Mouse (Mus musculus) midbrain, embryonic 13.5 days (tissue): ENCODE measurements around the gene Noxred1. TPM values are rescaled to one million over a fixed set of nuclear protein-coding genes. Genes with fewer than 3 reads are reported as not detected.

Experiments
- ATAC-seq: fragments of 200-750 bp; cut with Nextera tagmentation; 2 replicates; pipeline ENCODE4 v1.8.0; 2017; ENCODE audit warnings: mild to moderate bottlenecking, moderate TSS enrichment, moderate library complexity
- H3K27ac ChIP-seq: fragments of 300-500 bp; sonication (generic); 2 replicates; pipeline ENCODE4 v1.5.1; 2015; ENCODE audit warnings: inconsistent platforms, mild to moderate bottlenecking, moderate library complexity
- H3K27me3 ChIP-seq: fragments of 300-500 bp; sonication (generic); 2 replicates; pipeline ENCODE4 v1.6.1; 2015; ENCODE audit warnings: mild to moderate bottlenecking, inconsistent platforms
- H3K36me3 ChIP-seq: fragments of 300-500 bp; sonication (generic); 2 replicates; pipeline ENCODE4 v1.6.1; 2015; ENCODE audit warnings: mild to moderate bottlenecking, inconsistent platforms
- H3K4me1 ChIP-seq: fragments of 300-500 bp; sonication (generic); replicated peaks from 2 replicates; pipeline ENCODE4 v1.6.1; 2015; ENCODE audit warnings: inconsistent platforms
- H3K4me2 ChIP-seq: fragments of 300-500 bp; sonication (generic); replicated peaks from 2 replicates; pipeline ENCODE4 v1.6.1; 2015; ENCODE audit warnings: moderate library complexity, mild to moderate bottlenecking, inconsistent platforms
- H3K4me3 ChIP-seq: fragments of 300-500 bp; sonication (generic); replicated peaks from 2 replicates; pipeline ENCODE4 v1.5.1; 2015; ENCODE audit warnings: mild to moderate bottlenecking, inconsistent platforms
- H3K9ac ChIP-seq: fragments of 300-500 bp; sonication (generic); replicated peaks from 2 replicates; pipeline ENCODE4 v1.6.1; 2015; ENCODE audit warnings: mild to moderate bottlenecking, inconsistent platforms
- H3K9me3 ChIP-seq: fragments of 300-500 bp; sonication (generic); 2 replicates; pipeline ENCODE4 v1.6.1; 2016; ENCODE audit warnings: mild to moderate bottlenecking, inconsistent platforms
- WGBS: fragments of 180-500 bp; shearing (Covaris S2); methylation state at CpG from one replicate; pipeline ENCODE4 v1.1.7; 2015; 5-methylcytosine and 5-hydroxymethylcytosine counted together
- polyA plus RNA-seq: library from polyadenylated mRNA; unstranded; fragments of >200 nt; fragmentation: Nextera tagmentation; extraction: Ambion mirVana; gene quantifications from 2 replicates; pipeline ENCODE4 v1.2.1, GENCODE M21; 2015

Noxred1 gene
- polyA plus RNA-seq, 1 experiment from 2014 or later = 1.7 TPM

- H3K9ac ChIP-seq = peak overlapping the region; percentile 89
- peak overlapping the region; percentile 82 for H3K4me3 ChIP-seq
- H3K9me3 ChIP-seq = no peaks in the 10 kb centered on the region
- peak overlapping the region; percentile 86 for H3K27ac ChIP-seq
- WGBS = under 1% methylated on average over 31 of the region's 31 CpGs
- H3K36me3 ChIP-seq = peaks cover 51% of the 10 kb centered on the region
- peak; percentile 78; the same call in 1 of the 2 replicates for ATAC-seq
- H3K27me3 ChIP-seq = no peaks in the 10 kb centered on the region
- peak overlapping the region; percentile 94 for H3K4me2 ChIP-seq
- peaks cover 27% of the 10 kb centered on the region for H3K4me1 ChIP-seq
Measured at GRCm38 (mm10) chr12:87266827-87267603, 28.5 kb upstream of the Noxred1 start.

DNA sequence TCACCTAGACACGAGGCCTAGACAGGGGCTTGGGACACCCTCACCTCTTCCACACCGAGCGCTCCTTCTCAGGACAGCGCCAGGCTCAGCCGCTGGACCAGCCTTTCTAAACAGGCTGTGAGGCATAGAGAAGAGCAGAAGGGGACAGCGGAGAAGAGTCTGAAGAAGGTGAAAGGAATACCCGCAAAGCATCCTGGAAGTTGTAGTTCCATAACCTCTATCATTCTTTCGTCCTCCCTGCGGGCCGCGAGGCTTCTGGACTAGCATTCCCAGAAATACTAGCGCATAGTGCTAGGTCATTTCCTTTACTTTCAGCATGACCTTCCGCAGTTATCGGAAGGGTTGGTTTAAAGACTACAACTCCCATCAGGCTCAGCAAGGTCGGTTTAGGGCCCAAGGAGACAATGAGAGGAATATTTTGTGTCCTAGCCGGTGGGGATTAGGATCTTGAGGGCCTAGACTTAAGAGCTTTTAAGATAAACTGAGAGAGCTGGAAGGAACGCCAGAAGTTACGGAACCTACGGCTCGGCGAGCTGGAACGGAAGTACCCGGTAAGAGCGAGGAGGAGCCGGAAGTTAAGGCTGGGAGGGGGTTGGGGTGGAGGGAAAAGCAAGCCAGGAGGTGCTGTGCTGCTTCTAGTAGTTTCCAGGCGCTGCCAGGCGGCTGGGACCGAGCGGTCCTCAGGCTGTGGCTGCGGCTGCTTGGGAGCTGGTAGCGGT lies 27.7 kb upstream of the Noxred1 start, which contains the start of the genes Vipas39 and Ahsa1:
Gene Vipas39 (minus strand): TSS at position 149 of the 719 bp plus-strand sequence.
Gene Ahsa1 (plus strand): TSS at position 372 of the 719 bp plus-strand sequence.
- Histone ChIP-seq H3K36me3 (peaks cover 51% of the 10 kb centered on the region), H3K4me3 (peak within 1 kb of the TSS; percentile 82), H3K4me2 (peak within 1 kb of the TSS; percentile 94), H3K9me3 (no peaks in the 10 kb centered on the region), H3K27me3 (no peaks in the 10 kb centered on the region), H3K4me1 (peaks cover 27% of the 10 kb centered on the region), H3K27ac (peak within 1 kb of the TSS; percentile 86), H3K9ac (peak within 1 kb of the TSS; percentile 89)
- WGBS = 1% methylated on average over 31 of the region's 31 CpGs
- peak; percentile 98 for ATAC-seq

GRCm38 (mm10) chr12:87265444-87265843 lies 26.9 kb upstream of the Noxred1 start:
- peak overlapping the region; percentile 86 for H3K27ac ChIP-seq
- H3K4me1 ChIP-seq = peaks cover 27% of the 10 kb centered on the region
- WGBS = 24% methylated on average over 11 of the region's 11 CpGs
- H3K9me3 ChIP-seq = no peaks in the 10 kb centered on the region
- H3K4me3 ChIP-seq = peak overlapping the region; percentile 82
- ATAC-seq = no peak
- peaks cover 51% of the 10 kb centered on the region for H3K36me3 ChIP-seq
- peak overlapping the region; percentile 77 for H3K4me2 ChIP-seq
- H3K9ac ChIP-seq = peak overlapping the region; percentile 88
- H3K27me3 ChIP-seq = no peaks in the 10 kb centered on the region

GRCm38 (mm10) chr12:87260562-87260961 lies 22.0 kb upstream of the Noxred1 start:
- no peaks in the 10 kb centered on the region for H3K27me3 ChIP-seq
- H3K4me1 ChIP-seq = peaks cover 12% of the 10 kb centered on the region
- ATAC-seq = no peak
- H3K4me2 ChIP-seq = no peak overlapping the region
- no peak overlapping the region for H3K9ac ChIP-seq
- WGBS = 97% methylated on average over 8 of the region's 8 CpGs
- H3K9me3 ChIP-seq = no peaks in the 10 kb centered on the region
- no peak overlapping the region for H3K27ac ChIP-seq
- peaks cover 74% of the 10 kb centered on the region for H3K36me3 ChIP-seq
- H3K4me3 ChIP-seq = no peak overlapping the region

GRCm38 (mm10) chr12:87256629-87257028 lies 18.1 kb upstream of the Noxred1 start:
- WGBS = 93% methylated on average over 5 of the region's 5 CpGs
- no peaks in the 10 kb centered on the region for H3K4me1 ChIP-seq
- H3K36me3 ChIP-seq = peaks cover 90% of the 10 kb centered on the region
- no peaks in the 10 kb centered on the region for H3K9me3 ChIP-seq
- no peak overlapping the region for H3K4me2 ChIP-seq
- no peak for ATAC-seq
- no peak overlapping the region for H3K9ac ChIP-seq
- no peak overlapping the region for H3K4me3 ChIP-seq
- no peaks in the 10 kb centered on the region for H3K27me3 ChIP-seq
- H3K27ac ChIP-seq = no peak overlapping the region

DNA sequence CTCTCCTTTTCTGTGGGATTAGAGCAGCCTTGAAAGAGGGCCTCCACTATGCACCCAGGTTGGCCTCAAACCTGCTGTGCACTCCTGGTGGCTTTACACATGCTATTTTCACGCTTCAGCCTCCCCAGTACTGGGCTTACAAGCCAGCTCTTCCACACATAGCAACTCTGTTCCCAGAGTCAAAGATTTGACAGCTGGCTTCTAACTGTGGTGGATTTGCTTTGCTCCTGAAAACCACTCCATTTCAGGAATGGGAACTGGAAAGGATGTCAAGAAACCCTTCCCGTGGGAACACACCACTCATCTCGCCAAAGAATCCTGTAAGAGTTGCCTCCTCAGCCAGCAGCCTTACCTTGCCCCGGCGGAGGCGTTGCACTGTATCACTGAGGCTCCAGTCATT lies 15.3 kb upstream of the Noxred1 start:
- WGBS = 96% methylated on average over 6 of the region's 6 CpGs
- no peak overlapping the region for H3K4me2 ChIP-seq
- H3K27me3 ChIP-seq = no peaks in the 10 kb centered on the region
- H3K4me3 ChIP-seq = no peak overlapping the region
- H3K9me3 ChIP-seq = no peaks in the 10 kb centered on the region
- no peak overlapping the region for H3K27ac ChIP-seq
- no peak for ATAC-seq
- H3K4me1 ChIP-seq = no peaks in the 10 kb centered on the region
- H3K36me3 ChIP-seq = peaks cover 96% of the 10 kb centered on the region
- H3K9ac ChIP-seq = no peak overlapping the region

DNA sequence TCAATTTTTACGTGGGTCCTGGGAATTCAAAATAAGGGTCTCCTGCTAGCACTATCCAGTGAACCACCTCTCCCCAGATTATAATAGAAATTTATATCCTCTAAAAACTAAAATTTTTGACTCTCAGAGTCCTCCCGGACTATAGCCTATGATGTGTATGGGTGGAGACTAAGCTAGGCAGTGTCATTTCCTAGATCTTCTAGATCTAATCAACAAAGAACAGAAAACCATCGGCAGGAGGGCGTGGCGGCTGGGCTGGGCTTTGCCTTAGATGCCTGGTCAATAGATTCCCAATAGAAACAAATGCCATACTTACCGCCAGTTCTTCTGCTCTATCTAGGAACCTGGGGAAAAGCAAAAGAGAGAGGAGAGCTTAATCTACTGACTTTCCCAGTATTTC lies 11.6 kb upstream of the Noxred1 start:
- Histone ChIP-seq H3K4me2 (no peak overlapping the region), H3K27me3 (no peaks in the 10 kb centered on the region), H3K4me3 (no peak overlapping the region), H3K27ac (no peak overlapping the region), H3K9me3 (no peaks in the 10 kb centered on the region), H3K9ac (no peak overlapping the region), H3K36me3 (peaks cover 90% of the 10 kb centered on the region), H3K4me1 (no peaks in the 10 kb centered on the region)
- no peak for ATAC-seq
- WGBS = 96% methylated on average over 6 of the region's 6 CpGs

DNA sequence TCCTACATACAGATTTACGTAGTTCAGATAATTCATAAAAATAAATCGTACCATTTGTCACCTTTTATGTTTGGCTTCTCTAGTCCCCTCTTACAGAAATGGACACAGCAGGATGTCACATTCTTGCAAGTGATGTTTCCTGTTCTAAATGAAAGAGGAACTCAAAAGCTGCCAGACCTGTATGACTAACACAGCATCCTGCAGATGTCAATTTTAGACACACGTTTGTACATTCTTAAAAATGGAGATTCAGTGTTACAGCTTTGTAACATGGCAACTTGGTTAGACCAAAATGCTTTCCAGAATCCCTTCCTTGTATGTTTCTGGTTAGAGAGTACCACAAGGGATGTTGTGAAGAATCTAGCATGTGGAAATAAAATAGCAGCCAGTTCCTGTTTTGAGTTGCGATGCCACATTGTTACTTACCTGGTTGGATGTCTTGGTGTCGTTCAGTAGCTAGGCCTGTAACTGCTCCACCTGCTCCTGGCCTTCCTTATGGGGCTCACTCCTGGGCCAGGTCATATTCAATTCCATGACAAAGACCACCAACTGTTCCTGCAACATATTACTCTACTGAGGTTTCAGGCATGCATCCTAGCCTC lies 1.5 kb downstream of the Noxred1 start:
- no peaks in the 10 kb centered on the region for H3K4me1 ChIP-seq
- peaks cover 45% of the 10 kb centered on the region for H3K36me3 ChIP-seq
- H3K27me3 ChIP-seq = no peaks in the 10 kb centered on the region
- 95% methylated on average over 5 of the region's 5 CpGs for WGBS
- no peak overlapping the region for H3K4me3 ChIP-seq
- H3K9ac ChIP-seq = no peak overlapping the region
- H3K9me3 ChIP-seq = no peaks in the 10 kb centered on the region
- H3K27ac ChIP-seq = no peak overlapping the region
- no peak overlapping the region for H3K4me2 ChIP-seq
- no peak for ATAC-seq

- H3K9ac ChIP-seq = no peak overlapping the region
- ATAC-seq = no peak
- H3K4me2 ChIP-seq = no peak overlapping the region
- H3K27ac ChIP-seq = no peak overlapping the region
- H3K36me3 ChIP-seq = peaks cover 8% of the 10 kb centered on the region; the same call in 1 of the 2 replicates
- no peak overlapping the region for H3K4me3 ChIP-seq
- no peaks in the 10 kb centered on the region for H3K9me3 ChIP-seq
- H3K27me3 ChIP-seq = no peaks in the 10 kb centered on the region
- no peaks in the 10 kb centered on the region for H3K4me1 ChIP-seq
Measured at GRCm38 (mm10) chr12:87230379-87230895, 8.1 kb downstream of the Noxred1 start.

- Histone ChIP-seq H3K9ac (no peak overlapping the region), H3K4me2 (no peak overlapping the region), H3K4me1 (no peaks in the 10 kb centered on the region), H3K36me3 (peaks cover 8% of the 10 kb centered on the region; the same call in 1 of the 2 replicates), H3K27me3 (no peaks in the 10 kb centered on the region), H3K9me3 (no peaks in the 10 kb centered on the region), H3K27ac (no peak overlapping the region), H3K4me3 (no peak overlapping the region)
- 92% methylated on average over 2 of the region's 2 CpGs for WGBS
- ATAC-seq = no peak
Measured at GRCm38 (mm10) chr12:87229633-87230032, 8.9 kb downstream of the Noxred1 start.

DNA sequence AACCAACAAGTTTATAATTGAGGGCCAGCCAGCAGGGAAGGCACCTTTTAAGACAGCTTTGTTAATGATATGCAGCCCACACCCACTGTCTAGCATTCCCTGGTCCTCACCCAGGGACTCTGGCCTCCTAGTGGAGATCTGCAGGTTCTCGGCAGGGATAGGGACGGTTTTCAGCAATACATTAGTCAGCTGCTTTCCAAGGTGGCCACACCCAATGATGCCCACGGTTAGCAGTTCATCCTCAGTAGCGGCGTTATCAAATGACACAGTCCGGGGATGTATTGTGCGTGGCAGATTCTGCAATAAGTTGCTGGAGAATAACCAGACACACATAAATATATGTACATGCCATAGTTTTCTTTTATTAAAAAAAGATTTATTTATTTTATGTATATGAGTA lies 11.7 kb downstream of the Noxred1 start:
- no peaks in the 10 kb centered on the region for H3K27me3 ChIP-seq
- WGBS = 78% methylated on average over 7 of the region's 7 CpGs
- no peak overlapping the region for H3K4me3 ChIP-seq
- peaks cover 6% of the 10 kb centered on the region; the same call in 1 of the 2 replicates for H3K36me3 ChIP-seq
- no peaks in the 10 kb centered on the region for H3K4me1 ChIP-seq
- H3K9ac ChIP-seq = no peak overlapping the region
- ATAC-seq = no peak
- H3K9me3 ChIP-seq = no peaks in the 10 kb centered on the region
- no peak overlapping the region for H3K4me2 ChIP-seq
- no peak overlapping the region for H3K27ac ChIP-seq

DNA sequence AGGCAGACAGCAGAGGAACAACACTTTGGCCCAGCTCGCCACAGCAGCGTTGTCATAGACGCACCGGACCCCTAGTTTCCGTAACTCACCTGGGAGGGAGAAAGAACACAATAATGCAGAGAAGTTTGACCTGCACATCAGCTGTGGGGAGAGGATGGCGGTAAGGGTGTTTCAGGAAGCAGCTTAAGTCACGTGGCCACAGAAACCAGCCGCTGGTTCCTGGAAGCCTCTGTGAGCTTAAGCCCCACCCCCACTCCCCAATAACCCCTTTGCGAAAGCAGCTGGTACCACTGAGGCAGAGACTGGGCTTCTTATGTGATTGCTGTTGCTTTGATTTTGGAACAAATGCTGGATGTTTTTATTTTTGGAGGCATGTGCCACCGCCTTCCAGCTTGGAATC lies 13.6 kb downstream of the Noxred1 start:
- no peak overlapping the region for H3K4me3 ChIP-seq
- 77% methylated on average over 10 of the region's 10 CpGs for WGBS
- H3K9ac ChIP-seq = no peak overlapping the region
- no peaks in the 10 kb centered on the region for H3K27me3 ChIP-seq
- no peaks in the 10 kb centered on the region for H3K9me3 ChIP-seq
- H3K27ac ChIP-seq = no peak overlapping the region
- ATAC-seq = no peak
- H3K4me2 ChIP-seq = no peak overlapping the region
- H3K4me1 ChIP-seq = no peaks in the 10 kb centered on the region
- peaks cover 8% of the 10 kb centered on the region; the same call in 1 of the 2 replicates for H3K36me3 ChIP-seq
